Comparison of ENCODE assay signal across 8 mouse cellular contexts in the genomic region with DNA sequence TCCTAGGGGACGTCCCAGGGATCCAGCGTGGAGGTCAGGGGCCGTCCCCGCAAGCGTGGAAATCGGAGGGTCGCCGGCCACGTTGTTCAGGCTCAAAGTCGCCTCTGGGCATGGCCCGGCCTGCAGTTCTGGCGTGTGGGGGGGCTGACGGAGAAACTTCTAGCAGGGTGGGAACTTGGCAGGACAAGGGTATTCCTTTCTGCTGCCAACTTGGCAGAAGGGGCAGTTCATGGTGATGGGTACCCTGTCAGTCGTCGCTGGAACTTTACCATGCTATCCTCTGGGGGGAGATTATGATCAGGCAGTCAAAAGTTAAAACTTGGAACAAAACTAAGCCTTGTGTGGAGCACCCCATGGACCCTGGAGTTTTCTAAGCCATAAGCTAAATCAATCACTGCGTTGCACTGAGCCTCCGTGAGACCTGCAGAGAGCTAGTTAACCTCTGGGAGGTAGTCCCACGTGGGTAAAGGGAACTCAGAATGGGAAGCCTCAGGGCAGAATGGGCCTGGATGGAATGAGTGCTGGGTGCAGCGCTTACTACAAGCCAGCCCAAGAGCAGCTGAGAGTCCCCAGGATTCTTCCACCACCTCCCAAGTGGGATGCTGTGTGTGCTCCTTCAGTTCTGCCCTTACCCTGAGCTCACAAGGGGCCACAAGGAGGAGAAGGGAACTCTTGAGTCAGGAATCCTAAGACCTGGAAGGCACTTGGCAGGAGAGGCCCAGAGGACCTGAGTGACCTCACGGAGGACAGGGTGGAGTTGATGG. TPM values are rescaled to one million over a fixed set of nuclear protein-coding genes. Genes with fewer than 3 reads are reported as not detected.
DNase-seq lines count a peak whose midpoint lies in the region; ATAC-seq and TF ChIP-seq lines count a peak whose summit lies in the region.

No protein-coding gene starts in this region.

- peak overlapping the region; percentile 66 for H3K9ac ChIP-seq in liver, embryonic 12.5 days

- H3K36me3 ChIP-seq in erythroblast, embryonic 14.5 days (ENCODE audit: control insufficient read depth) = no peaks in the 10 kb centered on the region
- H3K36me3 ChIP-seq in liver, embryonic 12.5 days = no peaks in the 10 kb centered on the region

- no peak overlapping the region for H3K27ac ChIP-seq in bone marrow macrophage, adult 2 months (ENCODE audit: insufficient read depth, low read depth, low read length)
- H3K27ac ChIP-seq in liver, embryonic 12.5 days = no peak overlapping the region; the same call in 1 of the 2 replicates

- H3K9me3 ChIP-seq in erythroblast, embryonic 14.5 days (ENCODE audit: control insufficient read depth, low read length) = no peaks in the 10 kb centered on the region
- no peaks in the 10 kb centered on the region for H3K9me3 ChIP-seq in liver, embryonic 12.5 days (replicated peaks)

- peak; percentile 62 for DNase-seq in heart, postnatal 4 days
- peak; percentile 47 for DNase-seq in retina, postnatal 1 day
- DNase-seq in thymus, adult 18-20 months = no peak
- no peak for DNase-seq in frontal cortex, postnatal 14 days (ENCODE audit: low spot score in 2 of 2)

- WGBS in liver, embryonic 12.5 days (ENCODE audit: insufficient replicate concordance) = 9% methylated on average over 20 of the region's 20 CpGs

- TF ChIP-seq CTCF in bone marrow macrophage, adult 2 months (IDR thresholded peaks at IDR 0.05; ENCODE audit: low read depth, low read length) = no peak

- peak overlapping the region; percentile 80 for H3K4me2 ChIP-seq in liver, embryonic 12.5 days

- no peak for ATAC-seq in erythroblast, adult 5-6 weeks (replicated peaks; ENCODE audit: low FRiP score, poor library complexity, severe bottlenecking)
- no peak for ATAC-seq in liver, embryonic 12.5 days

- H3K4me3 ChIP-seq in erythroblast, embryonic 14.5 days (replicated peaks) = peak overlapping the region; percentile 62
- peak overlapping the region; percentile 57 for H3K4me3 ChIP-seq in bone marrow macrophage, adult 2 months (ENCODE audit: insufficient read depth, low read length)
- H3K4me3 ChIP-seq in liver, embryonic 12.5 days = peak overlapping the region; percentile 61

- H3K4me1 ChIP-seq in erythroblast, embryonic 14.5 days (ENCODE audit: control insufficient read depth) = peaks cover 22% of the 10 kb centered on the region
- H3K4me1 ChIP-seq in bone marrow macrophage, adult 2 months (ENCODE audit: control insufficient read depth, insufficient read depth, low read length) = peaks cover 15% of the 10 kb centered on the region
- peaks cover 69% of the 10 kb centered on the region for H3K4me1 ChIP-seq in liver, embryonic 12.5 days

- H3K27me3 ChIP-seq in erythroblast, embryonic 14.5 days (ENCODE audit: control insufficient read depth) = peaks cover 23% of the 10 kb centered on the region
- peaks cover 44% of the 10 kb centered on the region for H3K27me3 ChIP-seq in liver, embryonic 12.5 days (replicated peaks)

- no peak for TF ChIP-seq POLR2A in bone marrow macrophage, adult 2 months (IDR thresholded peaks at IDR 0.05; ENCODE audit: borderline replicate concordance, low read depth, low read length)

RNA-seq across cellular contexts. Expression of a gene that starts 0.7 kb away (rescaled TPM):
- polyA plus RNA-seq in erythroblast, embryonic 14.5 days (2012) = 0.21 and 0.26 TPM in 2 replicates
- total RNA-seq in erythroblast, adult 5-6 weeks (2015; ENCODE audit: low replicate concordance) = not detected in 2 replicates
- not detected in 2 replicates for total RNA-seq in erythroblast, adult 5-6 weeks (2017; ENCODE audit: low replicate concordance)
- polyA plus RNA-seq in bone marrow macrophage, adult 2 months (2012; ENCODE audit: insufficient read depth, insufficient read length, missing spikeins) = 1.5 and 1.9 TPM in 2 replicates
- total RNA-seq in heart, postnatal 4 days (2021) = 100 to 1,000 TPM; 467 to 506 TPM
- 6.4 and 7.3 TPM in 2 replicates for polyA plus RNA-seq in liver, embryonic 12.5 days (2016; fragmentation: Nextera tagmentation; extraction: Ambion mirVana)

RNA-seq across cellular contexts. Expression of a gene that starts 16.2 kb away (rescaled TPM):
- 0.04 TPM in 1 of 2 replicates, not detected in the other for polyA plus RNA-seq in erythroblast, embryonic 14.5 days (2012)
- not detected in 2 replicates for total RNA-seq in erythroblast, adult 5-6 weeks (2015; ENCODE audit: low replicate concordance)
- not detected in 2 replicates for total RNA-seq in erythroblast, adult 5-6 weeks (2017; ENCODE audit: low replicate concordance)
- polyA plus RNA-seq in bone marrow macrophage, adult 2 months (2012; ENCODE audit: insufficient read depth, insufficient read length, missing spikeins) = not detected in 2 replicates
- total RNA-seq in heart, postnatal 4 days (2021) = not detected
- polyA plus RNA-seq in liver, embryonic 12.5 days (2016; fragmentation: Nextera tagmentation; extraction: Ambion mirVana) = not detected in 2 replicates

RNA-seq across cellular contexts. Expression of a gene that starts 38.9 kb away (rescaled TPM):
- polyA plus RNA-seq in erythroblast, embryonic 14.5 days (2012) = not detected in 2 replicates
- total RNA-seq in erythroblast, adult 5-6 weeks (2015; ENCODE audit: low replicate concordance) = not detected in 2 replicates
- total RNA-seq in erythroblast, adult 5-6 weeks (2017; ENCODE audit: low replicate concordance) = not detected in 2 replicates
- not detected in 2 replicates for polyA plus RNA-seq in bone marrow macrophage, adult 2 months (2012; ENCODE audit: insufficient read depth, insufficient read length, missing spikeins)
- total RNA-seq in heart, postnatal 4 days (2021) = not detected
- polyA plus RNA-seq in liver, embryonic 12.5 days (2016; fragmentation: Nextera tagmentation; extraction: Ambion mirVana) = not detected in 2 replicates

RNA-seq across cellular contexts. Expression of a gene that starts 59.7 kb away (rescaled TPM):
- polyA plus RNA-seq in erythroblast, embryonic 14.5 days (2012) = not detected in 2 replicates
- not detected in 2 replicates for total RNA-seq in erythroblast, adult 5-6 weeks (2015; ENCODE audit: low replicate concordance)
- not detected in 2 replicates for total RNA-seq in erythroblast, adult 5-6 weeks (2017; ENCODE audit: low replicate concordance)
- not detected in 2 replicates for polyA plus RNA-seq in bone marrow macrophage, adult 2 months (2012; ENCODE audit: insufficient read depth, insufficient read length, missing spikeins)
- not detected for total RNA-seq in heart, postnatal 4 days (2021)
- not detected in 2 replicates for polyA plus RNA-seq in liver, embryonic 12.5 days (2016; fragmentation: Nextera tagmentation; extraction: Ambion mirVana)

Comparison
In these comparisons a context has a peak if more than half of its experiments do, and no peak if none do; other contexts are left out.
1. DNase-seq: peak in heart, postnatal 4 days (single experiment) and retina, postnatal 1 day (single experiment); none in thymus, adult 18-20 months (0 of 2) and frontal cortex, postnatal 14 days (0 of 2).
2. Peak in every context shown above with its lines, with median percentiles within 50 percentile points of each other: H3K4me3 ChIP-seq.